Mouse (Mus musculus) R1 (cell line): ENCODE measurements at regions not wholly inside any gene's neighbourhood (a gene's known extent, or its start where the extent isn't known, plus 50 kb on each side); places are given as distances from the start of the nearest gene placed in this dataset.

ENCODE experiments used
- DNase-seq: peaks from one replicate; pipeline ENCODE4 v3.0.0-alpha.2; 2018; ENCODE audit warnings: low read depth, low spot score

- DNase-seq = no peak
These were observed 164.3 kb upstream of the Ednrb start for GRCm38 (mm10) chr14:104008538-104008937.

GRCm38 (mm10) chr14:104006426-104006825 is 162.2 kb upstream of the Ednrb start:
- DNase-seq = no peak

GRCm38 (mm10) chr14:104005132-104005531 is 160.9 kb upstream of the Ednrb start:
- DNase-seq = no peak

- no peak for DNase-seq
These were observed 158.2 kb upstream of the Ednrb start for GRCm38 (mm10) chr14:104002421-104002820.

- DNase-seq = no peak
These were observed 146.2 kb upstream of the Ednrb start for GRCm38 (mm10) chr14:103990418-103990817.

- DNase-seq = no peak
These were observed 145.7 kb upstream of the Ednrb start for GRCm38 (mm10) chr14:103989949-103990348.

GRCm38 (mm10) chr14:103987266-103987665 is 143.1 kb upstream of the Ednrb start:
- no peak for DNase-seq

- DNase-seq = no peak
These were observed 140.1 kb upstream of the Ednrb start for GRCm38 (mm10) chr14:103984349-103984748.

- no peak for DNase-seq
These were observed 134.6 kb upstream of the Ednrb start for GRCm38 (mm10) chr14:103978808-103979207.

GRCm38 (mm10) chr14:103977769-103978168 is 133.6 kb upstream of the Ednrb start:
- DNase-seq = no peak

- no peak for DNase-seq
These were observed 129.8 kb upstream of the Ednrb start for GRCm38 (mm10) chr14:103973955-103974354.

GRCm38 (mm10) chr14:103973111-103973510 is 128.9 kb upstream of the Ednrb start:
- DNase-seq = no peak

GRCm38 (mm10) chr14:103969305-103969704 is 125.1 kb upstream of the Ednrb start:
- no peak for DNase-seq

- DNase-seq = no peak
These were observed 122.1 kb upstream of the Ednrb start for GRCm38 (mm10) chr14:103966293-103966692.

- no peak for DNase-seq
These were observed 118.2 kb upstream of the Ednrb start for GRCm38 (mm10) chr14:103962303-103962881.

- no peak for DNase-seq
These were observed 107.7 kb upstream of the Ednrb start for GRCm38 (mm10) chr14:103951899-103952298.

- DNase-seq = no peak
These were observed 105.7 kb upstream of the Ednrb start for GRCm38 (mm10) chr14:103949950-103950349.

- DNase-seq = no peak
These were observed 104.0 kb upstream of the Ednrb start for GRCm38 (mm10) chr14:103948026-103948777.

GRCm38 (mm10) chr14:103945753-103946152 is 101.6 kb upstream of the Ednrb start:
- DNase-seq = no peak

GRCm38 (mm10) chr14:103939867-103940266 is 95.7 kb upstream of the Ednrb start:
- no peak for DNase-seq

GRCm38 (mm10) chr14:103938937-103939336 is 94.7 kb upstream of the Ednrb start:
- DNase-seq = no peak

GRCm38 (mm10) chr14:103938201-103938600 is 94.0 kb upstream of the Ednrb start:
- DNase-seq = no peak

GRCm38 (mm10) chr14:103937700-103938099 is 93.5 kb upstream of the Ednrb start:
- DNase-seq = no peak
